Mouse (Mus musculus) urinary bladder, postnatal 10 days (tissue): ENCODE results near the gene Slc7a1.

ENCODE experiments used
- DNase-seq: peaks from one replicate; pipeline ENCODE4 v3.0.0; 2022; ENCODE audit warnings: low spot score

Slc7a1 gene

GRCm38 (mm10) chr5:148399660-148400443 is at the start of gene Slc7a1:
Gene Slc7a1, minus strand, starts transcription at chr5:148399904.
- peak; percentile 72 for DNase-seq

- DNase-seq, result no peak
Observed at GRCm38 (mm10) chr5:148444974-148445373, 45.3 kb upstream of the Slc7a1 start.

- DNase-seq, result no peak
Observed at GRCm38 (mm10) chr5:148443734-148444133, 44.0 kb upstream of the Slc7a1 start.

- DNase-seq, result no peak
Observed at GRCm38 (mm10) chr5:148435660-148436059, 36.0 kb upstream of the Slc7a1 start.

- no peak for DNase-seq
Observed at GRCm38 (mm10) chr5:148432121-148432520, 32.4 kb upstream of the Slc7a1 start.

GRCm38 (mm10) chr5:148428846-148429245 is 29.1 kb upstream of the Slc7a1 start:
- DNase-seq, result no peak

- DNase-seq, result no peak
Observed at GRCm38 (mm10) chr5:148425136-148425535, 25.4 kb upstream of the Slc7a1 start.

GRCm38 (mm10) chr5:148421326-148421725 is 21.6 kb upstream of the Slc7a1 start:
- DNase-seq, result no peak

- DNase-seq, result no peak
Observed at GRCm38 (mm10) chr5:148419112-148419526, 19.4 kb upstream of the Slc7a1 start.

- DNase-seq, result no peak
Observed at GRCm38 (mm10) chr5:148418436-148418835, 18.7 kb upstream of the Slc7a1 start.

- DNase-seq, result no peak
Observed at GRCm38 (mm10) chr5:148417756-148418155, 18.1 kb upstream of the Slc7a1 start.

- no peak for DNase-seq
Observed at GRCm38 (mm10) chr5:148416461-148416860, 16.8 kb upstream of the Slc7a1 start.

- DNase-seq, result no peak
Observed at GRCm38 (mm10) chr5:148414233-148414632, 14.5 kb upstream of the Slc7a1 start.

- no peak for DNase-seq
Observed at GRCm38 (mm10) chr5:148412504-148412903, 12.8 kb upstream of the Slc7a1 start.

GRCm38 (mm10) chr5:148409465-148409864 is 9.8 kb upstream of the Slc7a1 start:
- DNase-seq, result no peak

- DNase-seq, result no peak
Observed at GRCm38 (mm10) chr5:148406913-148407312, 7.2 kb upstream of the Slc7a1 start.

- DNase-seq, result no peak
Observed at GRCm38 (mm10) chr5:148404548-148404947, 4.8 kb upstream of the Slc7a1 start.

- DNase-seq, result no peak
Observed at GRCm38 (mm10) chr5:148402641-148403040, 2.9 kb upstream of the Slc7a1 start.

- DNase-seq, result peak; percentile 27
Observed at GRCm38 (mm10) chr5:148398766-148399659, 691 bp downstream of the Slc7a1 start.

GRCm38 (mm10) chr5:148398451-148398765 is 1.3 kb downstream of the Slc7a1 start:
- no peak for DNase-seq

- no peak for DNase-seq
Observed at GRCm38 (mm10) chr5:148397911-148398310, 1.8 kb downstream of the Slc7a1 start.

GRCm38 (mm10) chr5:148397418-148397817 is 2.3 kb downstream of the Slc7a1 start:
- no peak for DNase-seq

- no peak for DNase-seq
Observed at GRCm38 (mm10) chr5:148393316-148393715, 6.4 kb downstream of the Slc7a1 start.
